Mouse (Mus musculus) brain, embryonic 14.5 days (tissue): ENCODE measurements at regions not wholly inside any gene's neighbourhood (a gene's known extent, or its start where the extent isn't known, plus 50 kb on each side); places are given as distances from the start of the nearest gene placed in this dataset.

Source experiments
- CTCF ChIP-seq: fragments of 200-500 bp; IDR thresholded peaks from 2 replicates; pipeline ENCODE4 v1.5.1; 2012; ENCODE audit warnings: inconsistent platforms, mild to moderate bottlenecking, moderate library complexity, borderline replicate concordance; ENCODE audit not compliant: insufficient read depth, insufficient read length; ENCODE audit errors: extremely low read depth
- POLR2A ChIP-seq: fragments of 200-500 bp; IDR thresholded peaks from 2 replicates; pipeline ENCODE4 v1.6.1; 2012; ENCODE audit warnings: mild to moderate bottlenecking, inconsistent platforms, borderline replicate concordance; ENCODE audit not compliant: poor library complexity, insufficient read depth, insufficient read length, severe bottlenecking; ENCODE audit errors: extremely low read depth

GRCm38 (mm10) chr6:51104336-51104735 lies 328.1 kb upstream of the Nfe2l3 start:
- TF ChIP-seq POLR2A = no peak
- TF ChIP-seq CTCF = no peak
